Mouse (Mus musculus) kidney, postnatal 36 days (tissue): ENCODE measurements around the gene Ccdc88c.

ENCODE experiments used
- DNase-seq, 2 experiments: peaks; one replicate each; pipeline ENCODE4 v3.0.0; 2021 to 2022; ENCODE audit warnings: mixed read lengths in 2 of 2

Gene Ccdc88c

GRCm38 (mm10) chr12:100924646-100925339 is 104.1 kb downstream of the Ccdc88c start:
- DNase-seq, result peak; percentile 12 to 32

DNA sequence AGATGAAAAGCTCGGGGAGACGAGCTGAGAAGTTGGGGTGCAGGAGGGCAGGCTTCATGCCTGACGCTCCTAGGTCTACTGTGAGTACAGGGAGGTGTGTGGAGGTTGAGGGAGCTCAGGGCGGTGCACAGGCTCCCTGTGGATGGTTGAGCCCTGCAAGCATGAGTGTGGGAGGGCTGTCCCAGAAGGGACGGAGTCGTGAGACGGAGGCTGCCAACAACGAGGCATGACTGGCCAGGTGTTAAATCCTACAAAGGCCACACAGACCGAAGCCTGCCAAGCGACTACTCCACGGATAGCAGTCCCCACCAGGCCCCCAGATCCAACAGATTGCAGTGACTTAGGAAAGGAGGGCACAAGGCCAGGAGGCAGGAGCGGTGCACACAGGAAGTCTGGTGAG is 118.1 kb downstream of the Ccdc88c start:
- no peak for DNase-seq

- DNase-seq, result no peak
Measured at GRCm38 (mm10) chr12:100909765-100910164, 119.1 kb downstream of the Ccdc88c start.

GRCm38 (mm10) chr12:100908298-100909034 is 120.4 kb downstream of the Ccdc88c start:
- DNase-seq, result no peak

- DNase-seq, result peak in 1 of 2 experiments; percentile 38
Measured at GRCm38 (mm10) chr12:100907598-100908297, 121.1 kb downstream of the Ccdc88c start, which contains the start of gene Gpr68. Gene Gpr68, minus strand, starts transcription at chr12:100908198.

DNA sequence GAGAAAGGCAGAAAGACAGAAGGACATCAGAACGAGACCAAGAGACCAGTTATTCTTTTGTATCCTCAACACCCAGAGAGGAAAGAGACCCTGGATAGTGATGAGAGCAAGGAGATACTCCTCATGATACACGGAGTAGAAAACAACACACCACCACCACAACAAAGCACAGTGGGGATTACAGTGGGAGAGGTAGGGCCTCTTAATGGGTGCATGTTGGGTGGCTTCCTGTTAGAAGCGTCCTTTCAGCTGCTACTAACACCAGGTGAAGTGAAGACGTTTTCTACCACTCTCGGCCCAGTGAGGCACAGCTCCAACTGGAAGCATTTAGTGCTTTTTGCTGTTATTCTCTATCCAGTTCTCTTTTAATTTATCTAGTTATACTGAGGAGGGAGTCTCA is 122.0 kb downstream of the Ccdc88c start:
- no peak for DNase-seq

DNA sequence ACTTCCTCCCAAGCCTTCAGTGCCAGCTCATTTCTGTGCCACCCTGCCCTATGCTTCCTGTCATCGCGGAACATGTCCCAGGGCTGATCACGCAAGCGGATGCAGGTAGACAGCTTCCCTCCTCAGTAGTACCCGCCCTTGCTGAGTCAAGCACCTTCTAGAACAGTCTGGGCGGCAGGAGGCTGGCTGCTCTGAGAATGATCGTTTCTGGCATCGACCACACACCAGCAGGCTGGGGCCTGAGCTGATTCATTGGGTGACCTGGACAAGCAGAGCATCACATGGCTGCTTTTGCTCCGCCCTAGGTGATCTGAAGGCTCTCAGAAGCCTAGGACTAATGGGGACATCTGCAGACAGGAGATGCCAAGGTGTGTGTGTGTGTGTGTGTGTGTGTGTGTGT is 125.1 kb downstream of the Ccdc88c start:
- no peak for DNase-seq

GRCm38 (mm10) chr12:100901386-100901785 is 127.5 kb downstream of the Ccdc88c start:
- DNase-seq, result no peak

GRCm38 (mm10) chr12:100900901-100901300 is 128.0 kb downstream of the Ccdc88c start:
- DNase-seq, result no peak

DNA sequence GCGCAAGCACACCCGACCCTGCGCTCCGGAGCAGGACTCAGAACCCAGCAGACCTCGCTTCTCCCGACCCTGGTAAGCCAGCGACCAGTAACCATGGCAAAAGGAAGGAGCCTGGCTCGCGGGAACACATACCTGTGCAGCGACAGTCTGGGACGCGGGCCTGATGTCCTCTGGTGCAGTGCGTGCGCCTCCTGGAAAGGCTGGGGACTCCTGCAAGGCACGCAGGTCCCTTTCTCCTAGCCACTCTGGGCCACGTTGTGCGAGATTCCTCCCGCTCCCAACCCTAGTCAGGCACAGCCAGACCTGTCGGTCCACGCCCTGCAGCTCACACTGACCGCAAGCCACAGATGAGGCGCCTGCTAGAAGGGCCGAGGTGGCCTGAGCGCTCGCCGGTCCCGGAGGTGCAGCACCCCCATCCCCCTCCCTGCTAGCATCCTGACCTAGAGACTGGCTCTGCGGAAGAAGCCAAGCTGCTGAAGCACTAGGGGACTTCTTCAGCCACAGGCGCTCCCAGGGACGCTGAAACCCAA is 129.7 kb downstream of the Ccdc88c start:
- peak; percentile 5 to 23 for DNase-seq

GRCm38 (mm10) chr12:100897736-100898650 is 130.9 kb downstream of the Ccdc88c start:
- no peak for DNase-seq

- no peak for DNase-seq
Measured at GRCm38 (mm10) chr12:100896661-100897060, 132.2 kb downstream of the Ccdc88c start.

GRCm38 (mm10) chr12:100895504-100895903 is 133.4 kb downstream of the Ccdc88c start:
- DNase-seq, result no peak

GRCm38 (mm10) chr12:100890548-100890947 is 138.3 kb downstream of the Ccdc88c start:
- DNase-seq, result no peak

- DNase-seq, result peak in 1 of 2 experiments; percentile 20
Measured at GRCm38 (mm10) chr12:100887801-100888258, 141.0 kb downstream of the Ccdc88c start.

DNA sequence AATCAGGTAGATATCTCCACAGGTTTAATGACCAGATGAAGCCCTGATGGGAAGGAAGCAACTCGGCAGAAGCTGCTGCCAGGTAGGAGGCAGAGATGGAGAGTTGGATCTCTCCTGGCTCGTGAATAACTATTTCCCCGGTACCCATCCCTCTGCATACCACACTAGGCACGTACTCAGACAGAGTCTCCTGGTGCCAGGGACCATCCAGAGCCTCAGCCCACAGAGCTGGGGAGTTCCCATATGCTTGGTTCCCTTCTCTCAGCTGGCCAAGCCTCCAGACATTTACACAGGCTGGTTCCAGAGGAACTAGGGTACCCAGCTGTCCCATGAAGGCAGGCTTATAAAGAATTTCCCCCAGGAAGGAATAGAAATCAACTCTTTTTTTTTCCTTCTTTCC is 142.0 kb downstream of the Ccdc88c start:
- no peak for DNase-seq

GRCm38 (mm10) chr12:100885585-100885984 is 143.3 kb downstream of the Ccdc88c start:
- no peak for DNase-seq

GRCm38 (mm10) chr12:100883168-100883567 is 145.7 kb downstream of the Ccdc88c start:
- no peak for DNase-seq

DNA sequence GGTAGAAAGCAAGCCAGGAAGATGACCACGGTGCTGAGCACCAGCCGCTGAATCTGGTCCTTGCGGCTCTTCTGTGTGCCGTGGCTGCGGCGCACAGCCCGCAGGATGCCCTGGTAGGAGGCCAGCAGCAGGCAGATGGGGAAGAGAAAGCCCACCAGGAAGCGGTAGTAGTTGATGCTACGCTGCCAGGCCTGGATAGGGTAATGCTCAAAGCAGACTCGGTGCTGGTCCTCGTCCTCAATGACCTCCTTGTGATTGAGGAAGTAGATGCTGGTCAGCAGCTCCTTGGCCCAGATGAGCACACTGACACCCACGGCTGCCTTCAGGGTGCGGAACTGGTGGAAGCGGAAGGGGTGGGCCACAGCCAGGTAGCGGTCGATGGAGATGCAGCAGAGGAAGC is 150.3 kb downstream of the Ccdc88c start:
- no peak for DNase-seq

- no peak for DNase-seq
Measured at GRCm38 (mm10) chr12:100877936-100878335, 150.9 kb downstream of the Ccdc88c start.

GRCm38 (mm10) chr12:100875960-100876359 is 152.9 kb downstream of the Ccdc88c start:
- DNase-seq, result no peak

- no peak for DNase-seq
Measured at GRCm38 (mm10) chr12:100875553-100875952, 153.3 kb downstream of the Ccdc88c start.
